Mouse (Mus musculus) neutrophil, adult 83 days (primary cell): ENCODE data around the gene Ccdc15. TPM values are rescaled to one million over a fixed set of nuclear protein-coding genes. Genes with fewer than 3 reads are reported as not detected.

Experiments used
- total RNA-seq, 2 experiments: library from RNA; stranded (reverse); gene quantifications; one replicate each; pipeline ENCODE4 v1.2.4; 2023

Ccdc15 gene
- total RNA-seq = 10 to 100 TPM in 1 of 2 experiments, 1 to 10 TPM in 1; 8.8 to 10.5 TPM

GRCm38 (mm10) chr9:37347988-37348642 is at the start of gene Ccdc15:
Ccdc15 (minus strand) TSS chr9:37348432.

GRCm38 (mm10) chr9:37367301-37368080 is 19.3 kb upstream of the Ccdc15 start, which contains the start of gene Hepacam:
Hepacam (plus strand) TSS chr9:37367351.

GRCm38 (mm10) chr9:37255149-37255888 is 92.9 kb downstream of the Ccdc15 start, which contains the start of gene Slc37a2:
Slc37a2 (minus strand) TSS chr9:37255738.

Other genes with a start within 250 kb of the Ccdc15 start
- 1 to 10 TPM; 6.9 to 7.5 TPM for gene Pknox2, start 201.0 kb downstream of the Ccdc15 start, total RNA-seq
- gene Tmem218, start 140.2 kb downstream of the Ccdc15 start, total RNA-seq = 1 to 10 TPM; 1.2 to 2.1 TPM
- 10 to 100 TPM; 11.5 to 12.8 TPM for gene Slc37a2, start 92.7 kb downstream of the Ccdc15 start, total RNA-seq
- not detected for gene Hepacam, start 18.9 kb upstream of the Ccdc15 start, total RNA-seq
- under 1 TPM; 0.13 to 0.20 TPM for gene Robo4, start 53.5 kb upstream of the Ccdc15 start, total RNA-seq
- gene Robo3, start 84.8 kb upstream of the Ccdc15 start, total RNA-seq = under 1 TPM in 1 of 2 experiments, not detected in 1; 0.15 TPM
- gene Msantd2, start 140.9 kb upstream of the Ccdc15 start, total RNA-seq = 10 to 100 TPM; 11.7 to 17.6 TPM
- under 1 TPM; 0.24 to 0.42 TPM for gene Esam, start 179.6 kb upstream of the Ccdc15 start, total RNA-seq
- gene Vsig2, start 190.8 kb upstream of the Ccdc15 start, total RNA-seq = not detected
- gene Nrgn, start 204.5 kb upstream of the Ccdc15 start, total RNA-seq = 1 to 10 TPM; 1.5 TPM
- gene Siae, start 207.3 kb upstream of the Ccdc15 start, total RNA-seq = 1 to 10 TPM; 6.0 to 6.1 TPM